Mouse (Mus musculus) liver, adult 2 months (tissue): Measurements from ENCODE around the gene Chac1. TPM values are rescaled to one million over a fixed set of nuclear protein-coding genes. Genes with fewer than 3 reads are reported as not detected.

ENCODE experiments used
- DNase-seq: peaks from one replicate; pipeline ENCODE4 v3.0.0-alpha.2; 2011; ENCODE audit warnings: low read depth, low spot score; ENCODE audit errors: extremely low read depth
- H3K27ac ChIP-seq: fragments of 200-500 bp; replicated peaks from 2 replicates; pipeline ENCODE4 v1.5.1; 2012; ENCODE audit warnings: low read depth, mild to moderate bottlenecking, control low read depth, inconsistent platforms, low read length; ENCODE audit not compliant: insufficient read depth
- H3K27me3 ChIP-seq: fragments of 200-500 bp; 2 replicates; pipeline ENCODE4 v1.6.1; 2012; ENCODE audit warnings: mild to moderate bottlenecking, moderate library complexity, low read length, inconsistent platforms; ENCODE audit not compliant: control insufficient read depth, insufficient read depth
- H3K36me3 ChIP-seq: fragments of 200-500 bp; 2 replicates; pipeline ENCODE4 v1.6.1; 2012; ENCODE audit warnings: low read length, inconsistent platforms; ENCODE audit not compliant: control insufficient read depth, insufficient read depth
- H3K4me1 ChIP-seq: fragments of 200-500 bp; 2 replicates; pipeline ENCODE4 v1.6.1; 2011; ENCODE audit warnings: low read length; ENCODE audit not compliant: control insufficient read depth, insufficient read depth
- H3K4me3 ChIP-seq: fragments of 200-500 bp; 2 replicates; pipeline ENCODE4 v1.5.1; 2011; ENCODE audit warnings: low read depth, mild to moderate bottlenecking, control low read depth, low read length, moderate library complexity; ENCODE audit not compliant: insufficient read depth
- H3K79me2 ChIP-seq: fragments of 200-500 bp; 2 replicates; pipeline ENCODE4 v1.6.1; 2012; ENCODE audit warnings: inconsistent platforms, mild to moderate bottlenecking, low read length, moderate library complexity; ENCODE audit not compliant: control insufficient read depth, insufficient read depth
- H3K9ac ChIP-seq: fragments of 200-500 bp; 2 replicates; pipeline ENCODE4 v1.6.1; 2012; ENCODE audit warnings: low read depth, mild to moderate bottlenecking, control low read depth, inconsistent platforms, low read length
- CTCF ChIP-seq: fragments of 200-500 bp; IDR thresholded peaks from 2 replicates; pipeline ENCODE4 v1.5.1; 2011; ENCODE audit warnings: low read depth, low read length, control low read depth
- POLR2A ChIP-seq: fragments of 200-500 bp; IDR thresholded peaks from 2 replicates; pipeline ENCODE4 v1.6.1; 2011; ENCODE audit warnings: low read length, control low read depth; ENCODE audit not compliant: insufficient read depth; ENCODE audit errors: extremely low read depth
- WGBS: fragments of 180-500 bp; shearing (Covaris S2); methylation state at CpG from one replicate; pipeline ENCODE4 v1.1.7; 2018; 5-methylcytosine and 5-hydroxymethylcytosine counted together
- polyA plus RNA-seq: library from polyadenylated mRNA; depleted of rRNA; stranded (reverse); fragments of >200 nt; gene quantifications from 2 replicates; pipeline ENCODE4 v1.2.3, GENCODE M21; 2012
- total RNA-seq: library from RNA; depleted of rRNA; stranded (reverse); fragments of >200 nt; gene quantifications from 2 replicates; pipeline ENCODE4 v1.2.3, GENCODE M21; 2014

Chac1 gene
- total and polyA plus RNA-seq, 2 experiments, result 5.5 to 6.1 TPM

DNA sequence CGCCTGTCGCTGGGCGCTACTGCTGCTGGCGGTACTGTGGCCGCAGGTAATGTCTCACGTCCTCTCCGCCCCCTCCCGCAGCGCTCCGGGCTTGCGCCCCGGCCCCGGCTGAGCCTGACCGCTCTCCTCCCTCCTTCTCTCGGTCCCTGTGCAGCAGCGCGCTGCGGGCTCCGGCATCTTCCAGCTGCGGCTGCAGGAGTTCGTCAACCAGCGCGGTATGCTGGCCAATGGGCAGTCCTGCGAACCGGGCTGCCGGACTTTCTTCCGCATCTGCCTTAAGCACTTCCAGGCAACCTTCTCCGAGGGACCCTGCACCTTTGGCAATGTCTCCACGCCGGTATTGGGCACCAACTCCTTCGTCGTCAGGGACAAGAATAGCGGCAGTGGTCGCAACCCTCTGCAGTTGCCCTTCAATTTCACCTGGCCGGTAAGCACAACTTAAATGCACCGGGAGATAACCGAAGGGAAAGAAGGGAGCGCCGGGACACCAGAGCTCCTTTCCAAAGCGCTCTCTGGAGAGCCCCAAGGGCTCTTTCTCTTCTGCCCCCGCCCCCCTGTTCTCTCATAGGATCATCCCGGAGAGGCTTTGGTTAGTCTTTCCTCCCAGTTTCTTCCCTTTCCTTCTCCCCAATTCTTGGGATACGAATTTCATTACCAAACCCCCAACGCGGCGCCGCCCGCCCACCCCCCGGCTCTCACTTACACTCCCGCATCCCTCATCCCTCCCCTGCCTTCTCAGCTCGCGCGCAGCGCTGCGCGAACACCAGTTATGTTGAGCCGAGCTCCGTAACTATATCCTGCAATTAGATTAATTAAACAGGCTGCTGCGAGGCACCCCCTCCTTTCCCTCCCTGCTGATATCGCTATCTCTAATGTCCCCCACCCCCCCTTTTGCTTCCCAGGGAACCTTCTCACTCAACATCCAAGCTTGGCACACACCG, 24.6 kb upstream of the Chac1 start:
- 1% methylated on average over 59 of the region's 61 CpGs for WGBS
- Histone ChIP-seq H3K4me3 (peak overlapping the region; percentile 56), H3K4me1 (peaks cover 3% of the 10 kb centered on the region; the same call in 1 of the 2 replicates), H3K27ac (peak overlapping the region; percentile 53), H3K9ac (peak overlapping the region; percentile 69), H3K27me3 (peaks cover 22% of the 10 kb centered on the region), H3K36me3 (no peaks in the 10 kb centered on the region), H3K79me2 (peaks cover 4% of the 10 kb centered on the region; the same call in 1 of the 2 replicates)
- no peak for DNase-seq
- no peak for TF ChIP-seq CTCF
- no peak for TF ChIP-seq POLR2A

GRCm38 (mm10) chr2:119327102-119327480, 23.9 kb upstream of the Chac1 start:
- DNase-seq, result no peak
- H3K9ac ChIP-seq, result peak overlapping the region; percentile 69
- H3K27me3 ChIP-seq, result peaks cover 21% of the 10 kb centered on the region
- H3K27ac ChIP-seq, result no peak overlapping the region
- peak overlapping the region; percentile 56 for H3K4me3 ChIP-seq
- peaks cover 3% of the 10 kb centered on the region; the same call in 1 of the 2 replicates for H3K4me1 ChIP-seq
- 1% methylated on average over 30 of the region's 30 CpGs for WGBS
- H3K79me2 ChIP-seq, result peaks cover 5% of the 10 kb centered on the region; the same call in 1 of the 2 replicates
- TF ChIP-seq CTCF, result peak; percentile 61
- TF ChIP-seq POLR2A, result no peak
- no peaks in the 10 kb centered on the region for H3K36me3 ChIP-seq

DNA sequence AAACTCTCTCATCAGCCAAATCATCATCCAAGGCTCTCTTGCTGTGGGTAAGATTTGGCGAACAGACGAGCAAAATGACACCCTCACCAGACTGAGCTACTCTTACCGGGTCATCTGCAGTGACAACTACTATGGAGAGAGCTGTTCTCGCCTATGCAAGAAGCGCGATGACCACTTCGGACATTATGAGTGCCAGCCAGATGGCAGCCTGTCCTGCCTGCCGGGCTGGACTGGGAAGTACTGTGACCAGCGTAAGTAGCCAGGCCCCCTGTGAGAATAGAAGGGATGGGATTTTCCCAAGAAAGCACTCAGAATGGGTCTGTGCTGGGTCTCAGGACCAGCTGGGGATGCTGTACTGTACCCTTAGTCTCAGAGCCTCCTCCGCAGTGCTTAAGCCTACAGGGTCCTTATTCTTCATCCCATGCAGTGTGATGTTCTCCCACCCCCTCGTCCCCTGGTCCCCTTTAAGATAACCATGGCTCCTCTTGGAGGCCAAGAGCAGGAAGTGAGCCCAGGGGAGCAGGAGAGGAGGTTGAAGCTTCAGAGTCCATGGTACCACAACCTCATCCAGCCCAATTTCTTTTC, 23.0 kb upstream of the Chac1 start:
- H3K4me3 ChIP-seq, result peak overlapping the region; percentile 58
- WGBS, result 52% methylated on average over 11 of the region's 11 CpGs
- peak overlapping the region; percentile 31 for H3K9ac ChIP-seq
- no peaks in the 10 kb centered on the region for H3K36me3 ChIP-seq
- TF ChIP-seq POLR2A, result no peak
- TF ChIP-seq CTCF, result no peak
- H3K27ac ChIP-seq, result peak overlapping the region; percentile 53
- H3K4me1 ChIP-seq, result peaks cover 3% of the 10 kb centered on the region; the same call in 1 of the 2 replicates
- peaks cover 18% of the 10 kb centered on the region for H3K27me3 ChIP-seq
- DNase-seq, result no peak
- peaks cover 9% of the 10 kb centered on the region; the same call in 1 of the 2 replicates for H3K79me2 ChIP-seq

- WGBS, result 58% methylated on average over 5 of the region's 5 CpGs
- Histone ChIP-seq H3K4me1 (peaks cover 3% of the 10 kb centered on the region; the same call in 1 of the 2 replicates), H3K79me2 (peaks cover 9% of the 10 kb centered on the region; the same call in 1 of the 2 replicates), H3K4me3 (peak overlapping the region; percentile 58), H3K9ac (peak overlapping the region; percentile 26; the same call in 1 of the 2 replicates), H3K27ac (no peak overlapping the region), H3K27me3 (peaks cover 17% of the 10 kb centered on the region), H3K36me3 (no peaks in the 10 kb centered on the region)
- TF ChIP-seq CTCF, result no peak
- TF ChIP-seq POLR2A, result no peak
- no peak for DNase-seq
Observed at GRCm38 (mm10) chr2:119328546-119328945, 22.5 kb upstream of the Chac1 start.

GRCm38 (mm10) chr2:119329123-119329817, 21.8 kb upstream of the Chac1 start:
- no peaks in the 10 kb centered on the region for H3K36me3 ChIP-seq
- no peak overlapping the region for H3K27ac ChIP-seq

More at GRCm38 (mm10) chr2:119329123-119329817, 21.8 kb upstream of the Chac1 start:
- 42% methylated on average over 3 of the region's 3 CpGs for WGBS
- Histone ChIP-seq H3K4me3 (no peak overlapping the region), H3K9ac (peak overlapping the region; percentile 18; the same call in 1 of the 2 replicates), H3K79me2 (peaks cover 9% of the 10 kb centered on the region; the same call in 1 of the 2 replicates), H3K4me1 (peaks cover 3% of the 10 kb centered on the region; the same call in 1 of the 2 replicates), H3K27me3 (peaks cover 12% of the 10 kb centered on the region)
- no peak for TF ChIP-seq POLR2A
- no peak for TF ChIP-seq CTCF
- no peak for DNase-seq
